Mouse (Mus musculus) liver, embryonic 11.5 days (tissue): ENCODE results near the gene Bloc1s2. TPM values are rescaled to one million over a fixed set of nuclear protein-coding genes. Genes with fewer than 3 reads are reported as not detected.

Experiments used
- ATAC-seq: fragments of 200-750 bp; cut with Nextera tagmentation; replicated peaks from 2 replicates; pipeline ENCODE4 v1.8.0; 2017; ENCODE audit warnings: moderate number of reproducible peaks, mild to moderate bottlenecking, moderate TSS enrichment, moderate library complexity; ENCODE audit not compliant: low FRiP score
- DNase-seq: peaks from one replicate; pipeline ENCODE4 v3.0.0-alpha.2; 2017; ENCODE audit warnings: low spot score
- H3K27ac ChIP-seq: fragments of 300-500 bp; sonication (generic); 2 replicates; pipeline ENCODE4 v1.5.1; 2014; ENCODE audit warnings: mild to moderate bottlenecking, low read depth, low read length, control low read depth
- H3K27me3 ChIP-seq: fragments of 300-500 bp; sonication (generic); replicated peaks from 2 replicates; pipeline ENCODE4 v1.6.1; 2014; ENCODE audit warnings: low read length, mixed read lengths; ENCODE audit not compliant: control insufficient read depth, insufficient read depth
- H3K36me3 ChIP-seq: fragments of 300-500 bp; sonication (generic); 2 replicates; pipeline ENCODE4 v1.6.1; 2014; ENCODE audit warnings: mild to moderate bottlenecking, low read length, moderate library complexity, mixed read lengths; ENCODE audit not compliant: control insufficient read depth, insufficient read depth
- H3K4me1 ChIP-seq: fragments of 300-500 bp; sonication (generic); replicated peaks from 2 replicates; pipeline ENCODE4 v1.6.1; 2014; ENCODE audit warnings: low read length, mixed read lengths; ENCODE audit not compliant: control insufficient read depth, insufficient read depth
- H3K4me2 ChIP-seq: fragments of 300-500 bp; sonication (generic); 2 replicates; pipeline ENCODE4 v1.6.1; 2014; ENCODE audit warnings: mild to moderate bottlenecking, control low read depth, moderate library complexity
- H3K4me3 ChIP-seq: fragments of 300-500 bp; sonication (generic); 2 replicates; pipeline ENCODE4 v1.5.1; 2014; ENCODE audit warnings: low read depth, low read length, control low read depth
- H3K9ac ChIP-seq: fragments of 300-500 bp; sonication (generic); 2 replicates; pipeline ENCODE4 v1.6.1; 2014; ENCODE audit warnings: low read depth, low read length, control low read depth
- H3K9me3 ChIP-seq: fragments of 300-500 bp; sonication (generic); 2 replicates; pipeline ENCODE4 v1.6.1; 2016; ENCODE audit warnings: low read length, inconsistent platforms, mixed read lengths; ENCODE audit not compliant: control insufficient read depth
- WGBS: fragments of 180-500 bp; shearing (Covaris S2); extraction: QIAGEN DNeasy Blood & Tissue Kit; methylation state at CpG from one replicate; pipeline ENCODE4 v1.1.7; 2014; 5-methylcytosine and 5-hydroxymethylcytosine counted together
- polyA plus RNA-seq: library from polyadenylated mRNA; unstranded; fragments of >200 nt; fragmentation: Nextera tagmentation; extraction: Ambion mirVana; gene quantifications from 2 replicates; pipeline ENCODE4 v1.2.1, GENCODE M21; 2014

Bloc1s2 gene
- polyA plus RNA-seq, 1 experiment from 2014 or later = 93.0 TPM

- DNase-seq (no peak), ATAC-seq (no peak)
- Histone ChIP-seq H3K9me3 (no peaks in the 10 kb centered on the region), H3K4me2 (no peak overlapping the region), H3K4me1 (no peaks in the 10 kb centered on the region), H3K27ac (no peak overlapping the region), H3K4me3 (no peak overlapping the region), H3K36me3 (peaks cover 33% of the 10 kb centered on the region), H3K9ac (no peak overlapping the region), H3K27me3 (no peaks in the 10 kb centered on the region)
Measured at GRCm38 (mm10) chr19:44117793-44118192, 28.5 kb downstream of the Bloc1s2 start.

GRCm38 (mm10) chr19:44111706-44112105, 34.5 kb downstream of the Bloc1s2 start:
- peaks cover 2% of the 10 kb centered on the region; the same call in 1 of the 2 replicates for H3K4me1 ChIP-seq
- H3K4me2 ChIP-seq = no peak overlapping the region
- WGBS = 70% methylated on average over 7 of the region's 7 CpGs
- H3K9ac ChIP-seq = no peak overlapping the region
- ATAC-seq (no peak), DNase-seq (no peak)
- H3K36me3 ChIP-seq = peaks cover 28% of the 10 kb centered on the region
- H3K27me3 ChIP-seq = no peaks in the 10 kb centered on the region
- no peak overlapping the region for H3K4me3 ChIP-seq
- no peak overlapping the region for H3K27ac ChIP-seq
- H3K9me3 ChIP-seq = no peaks in the 10 kb centered on the region

GRCm38 (mm10) chr19:44110356-44110755, 35.9 kb downstream of the Bloc1s2 start:
- H3K4me2 ChIP-seq = no peak overlapping the region
- peaks cover 11% of the 10 kb centered on the region for H3K4me1 ChIP-seq
- no peak overlapping the region for H3K9ac ChIP-seq
- no peak overlapping the region for H3K27ac ChIP-seq
- 86% methylated on average over 9 of the region's 9 CpGs for WGBS
- no peak overlapping the region for H3K4me3 ChIP-seq
- H3K27me3 ChIP-seq = no peaks in the 10 kb centered on the region
- DNase-seq = no peak
- ATAC-seq = no peak
- H3K36me3 ChIP-seq = peaks cover 23% of the 10 kb centered on the region
- no peaks in the 10 kb centered on the region for H3K9me3 ChIP-seq

- peaks cover 22% of the 10 kb centered on the region for H3K36me3 ChIP-seq
Measured at GRCm38 (mm10) chr19:44108996-44109395, 37.2 kb downstream of the Bloc1s2 start.

GRCm38 (mm10) chr19:44107661-44108521, 38.4 kb downstream of the Bloc1s2 start:
- Histone ChIP-seq H3K36me3 (peaks cover 15% of the 10 kb centered on the region), H3K4me2 (peak overlapping the region; percentile 85), H3K4me3 (peak overlapping the region; percentile 91), H3K4me1 (peaks cover 16% of the 10 kb centered on the region), H3K27me3 (no peaks in the 10 kb centered on the region), H3K9ac (peak overlapping the region; percentile 58), H3K27ac (no peak overlapping the region), H3K9me3 (no peaks in the 10 kb centered on the region)
- DNase-seq (no peak), ATAC-seq (peak; percentile 37)
- WGBS = 31% methylated on average over 22 of the region's 22 CpGs

More at GRCm38 (mm10) chr19:44108996-44109395, 37.2 kb downstream of the Bloc1s2 start:
- Histone ChIP-seq H3K4me2 (no peak overlapping the region), H3K9me3 (no peaks in the 10 kb centered on the region), H3K4me1 (peaks cover 16% of the 10 kb centered on the region), H3K27me3 (no peaks in the 10 kb centered on the region), H3K4me3 (no peak overlapping the region), H3K27ac (no peak overlapping the region), H3K9ac (no peak overlapping the region)
- ATAC-seq (no peak), DNase-seq (no peak)

GRCm38 (mm10) chr19:44106831-44107660, 39.2 kb downstream of the Bloc1s2 start, which contains the start of gene Chuk:
Chuk (minus strand) TSS chr19:44107480.
- no peaks in the 10 kb centered on the region for H3K9me3 ChIP-seq
- H3K36me3 ChIP-seq = peaks cover 8% of the 10 kb centered on the region
- H3K27ac ChIP-seq = peak within 1 kb of the TSS; percentile 61; the same call in 1 of the 2 replicates
- H3K4me1 ChIP-seq = peaks cover 16% of the 10 kb centered on the region
- peak within 1 kb of the TSS; percentile 91 for H3K4me3 ChIP-seq
- DNase-seq (peak; percentile 92), ATAC-seq (peak; percentile 98)
- H3K4me2 ChIP-seq = peak within 1 kb of the TSS; percentile 85
- no peaks in the 10 kb centered on the region for H3K27me3 ChIP-seq
- WGBS = 1% methylated on average over 67 of the region's 67 CpGs
- H3K9ac ChIP-seq = peak within 1 kb of the TSS; percentile 84

- ATAC-seq (no peak), DNase-seq (no peak)
- Histone ChIP-seq H3K36me3 (peaks cover 6% of the 10 kb centered on the region; the same call in 1 of the 2 replicates), H3K27ac (no peak overlapping the region), H3K4me2 (no peak overlapping the region), H3K27me3 (no peaks in the 10 kb centered on the region), H3K4me1 (peaks cover 16% of the 10 kb centered on the region), H3K4me3 (no peak overlapping the region), H3K9ac (no peak overlapping the region), H3K9me3 (no peaks in the 10 kb centered on the region)
- 81% methylated on average over 1 of the region's 1 CpGs for WGBS
Measured at GRCm38 (mm10) chr19:44104393-44104792, 41.9 kb downstream of the Bloc1s2 start.

GRCm38 (mm10) chr19:44103001-44103400, 43.2 kb downstream of the Bloc1s2 start:
- no peak overlapping the region for H3K4me3 ChIP-seq
- peaks cover 12% of the 10 kb centered on the region; the same call in 1 of the 2 replicates for H3K36me3 ChIP-seq
- no peaks in the 10 kb centered on the region for H3K27me3 ChIP-seq
- no peaks in the 10 kb centered on the region for H3K9me3 ChIP-seq
- DNase-seq (no peak), ATAC-seq (no peak)
- H3K27ac ChIP-seq = no peak overlapping the region
- H3K4me2 ChIP-seq = no peak overlapping the region
- H3K9ac ChIP-seq = no peak overlapping the region
- WGBS = 93% methylated on average over 3 of the region's 3 CpGs
- H3K4me1 ChIP-seq = peaks cover 16% of the 10 kb centered on the region
